Mouse (Mus musculus) testis, adult 2 months (tissue): ENCODE results near the gene Wdr37. TPM values are rescaled to one million over a fixed set of nuclear protein-coding genes. Genes with fewer than 3 reads are reported as not detected.

Source experiments
- H3K27ac ChIP-seq: fragments of 200-500 bp; 2 replicates; pipeline ENCODE4 v1.5.1; 2012; ENCODE audit warnings: low read depth, low read length; ENCODE audit not compliant: control insufficient read depth, insufficient read depth
- H3K27me3 ChIP-seq: fragments of 200-500 bp; 2 replicates; pipeline ENCODE4 v1.6.1; 2012; ENCODE audit warnings: mild to moderate bottlenecking, low read length, moderate library complexity; ENCODE audit not compliant: control insufficient read depth, insufficient read depth
- H3K36me3 ChIP-seq: fragments of 200-500 bp; 2 replicates; pipeline ENCODE4 v1.6.1; 2012; ENCODE audit warnings: mild to moderate bottlenecking, low read length; ENCODE audit not compliant: control insufficient read depth, insufficient read depth
- H3K4me1 ChIP-seq: fragments of 200-500 bp; 2 replicates; pipeline ENCODE4 v1.6.1; 2012; ENCODE audit warnings: low read length; ENCODE audit not compliant: control insufficient read depth, insufficient read depth
- H3K4me3 ChIP-seq: fragments of 200-500 bp; 2 replicates; pipeline ENCODE4 v1.5.1; 2012; ENCODE audit warnings: low read depth, mild to moderate bottlenecking, low read length, moderate library complexity, mixed read lengths; ENCODE audit not compliant: control insufficient read depth
- CTCF ChIP-seq: fragments of 200-500 bp; IDR thresholded peaks from 2 replicates; pipeline ENCODE4 v1.5.1; 2012; ENCODE audit warnings: low read depth, mild to moderate bottlenecking, inconsistent platforms, low read length, moderate library complexity; ENCODE audit not compliant: control insufficient read depth, insufficient read depth, insufficient replicate concordance
- POLR2A ChIP-seq: fragments of 200-500 bp; IDR thresholded peaks from 2 replicates; pipeline ENCODE4 v1.6.1; 2012; ENCODE audit warnings: low read depth, mild to moderate bottlenecking, inconsistent platforms, low read length, moderate library complexity; ENCODE audit not compliant: control insufficient read depth
- polyA plus RNA-seq: library from polyadenylated mRNA; depleted of rRNA; stranded (reverse); fragments of >200 nt; gene quantifications from 2 replicates; pipeline ENCODE4 v1.2.3, GENCODE M21; 2012; rRNA removed

Gene Wdr37
- polyA plus RNA-seq, 1 experiment = 28.7 TPM

DNA sequence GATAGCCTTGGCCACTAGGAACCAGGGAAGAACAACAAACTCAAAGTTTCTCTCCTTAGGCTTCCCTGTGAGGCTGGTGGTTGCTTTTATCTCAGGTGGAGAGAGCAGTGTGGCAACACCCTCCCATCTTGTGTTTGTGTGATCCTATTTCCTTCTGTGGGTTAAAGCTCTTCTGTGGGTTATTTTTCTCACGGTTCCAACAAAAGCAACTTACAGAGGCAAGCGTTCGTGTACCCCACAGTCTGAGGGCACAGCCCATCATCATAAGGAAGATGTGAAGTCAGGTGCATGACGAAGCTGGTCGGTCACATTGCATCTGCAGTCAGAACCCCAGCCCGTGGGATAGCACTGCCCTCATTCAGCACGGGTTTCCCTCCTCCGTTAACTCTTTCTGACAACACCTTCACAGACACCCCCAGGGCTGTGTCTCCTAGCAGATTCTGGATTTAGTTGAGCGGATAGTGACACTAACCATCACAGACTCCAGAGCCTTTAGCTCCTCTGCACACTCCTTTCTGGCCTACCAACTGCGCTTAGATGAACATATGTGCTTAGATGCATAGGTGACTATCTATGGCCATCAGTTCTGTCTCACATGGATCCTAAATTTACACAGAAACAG is 87.9 kb downstream of the Wdr37 start:
- no peaks in the 10 kb centered on the region for H3K36me3 ChIP-seq
- H3K4me1 ChIP-seq = no peaks in the 10 kb centered on the region
- H3K27me3 ChIP-seq = no peaks in the 10 kb centered on the region
- no peak overlapping the region for H3K4me3 ChIP-seq
- no peak overlapping the region for H3K27ac ChIP-seq
- no peak for TF ChIP-seq CTCF
- no peak for TF ChIP-seq POLR2A

DNA sequence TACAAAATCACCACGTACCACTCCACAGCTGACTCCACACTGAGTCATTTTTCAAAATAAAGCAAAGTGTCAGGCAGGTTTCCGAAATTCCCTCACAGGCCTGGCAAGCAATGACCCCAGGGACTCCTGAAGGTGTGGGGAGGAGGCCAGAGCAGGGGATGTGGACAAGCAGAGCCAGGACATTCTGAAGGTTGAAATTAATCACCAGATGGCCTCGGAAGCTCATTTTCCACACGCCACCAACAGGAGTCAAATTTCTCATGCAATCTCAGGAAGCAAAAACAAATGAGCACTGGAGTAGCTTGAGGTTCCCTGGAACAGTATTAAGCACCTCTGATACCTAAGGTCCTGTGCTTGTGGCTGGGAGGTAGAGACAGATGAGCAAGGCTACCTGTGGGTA is 89.1 kb downstream of the Wdr37 start:
- no peak for TF ChIP-seq CTCF
- TF ChIP-seq POLR2A = no peak
- Histone ChIP-seq H3K27me3 (no peaks in the 10 kb centered on the region), H3K4me1 (no peaks in the 10 kb centered on the region), H3K36me3 (no peaks in the 10 kb centered on the region), H3K27ac (no peak overlapping the region), H3K4me3 (no peak overlapping the region)

DNA sequence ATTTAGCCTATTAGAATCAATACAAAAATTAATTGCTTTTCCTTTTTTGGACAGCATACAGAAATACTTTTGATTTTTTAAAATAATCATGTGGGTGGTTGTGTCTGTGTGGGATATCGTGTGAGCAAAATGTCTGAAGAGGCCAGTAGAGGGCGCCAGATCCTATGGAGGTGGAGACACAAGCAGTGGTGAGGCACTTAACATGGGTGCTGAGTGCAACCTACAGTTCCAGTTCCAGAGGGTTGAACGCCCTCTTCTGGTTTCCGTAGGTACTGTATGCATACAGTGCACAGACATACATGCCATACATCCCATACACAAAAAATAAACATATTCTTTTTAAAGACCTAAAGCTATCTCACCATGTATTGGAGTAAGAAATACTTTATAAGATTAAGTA is 91.3 kb downstream of the Wdr37 start:
- Histone ChIP-seq H3K36me3 (no peaks in the 10 kb centered on the region), H3K4me1 (no peaks in the 10 kb centered on the region), H3K27me3 (no peaks in the 10 kb centered on the region), H3K27ac (no peak overlapping the region), H3K4me3 (no peak overlapping the region)
- TF ChIP-seq CTCF (peak; percentile 54; the same call in 1 of the 2 replicates), POLR2A (no peak)

DNA sequence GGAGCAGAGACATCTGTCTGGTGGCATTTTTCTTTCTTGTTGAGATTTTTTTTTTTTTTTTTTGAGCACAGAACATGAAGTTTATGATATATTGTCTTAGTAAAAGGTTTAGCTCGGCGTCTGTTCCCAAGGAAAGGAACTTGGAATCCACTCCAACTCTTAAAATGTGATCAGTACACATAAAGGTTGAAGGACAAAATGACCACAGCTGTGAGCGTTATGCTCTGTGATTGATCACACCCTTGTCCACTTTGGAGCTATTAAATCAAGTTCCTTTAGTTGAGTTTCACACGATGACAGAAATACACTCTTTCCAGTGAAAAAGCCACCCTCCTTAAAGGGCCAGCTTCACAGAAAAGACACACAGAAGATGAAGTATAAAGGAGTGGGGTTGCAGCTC is 101.1 kb downstream of the Wdr37 start:
- Histone ChIP-seq H3K4me3 (no peak overlapping the region), H3K27me3 (no peaks in the 10 kb centered on the region), H3K4me1 (no peaks in the 10 kb centered on the region), H3K27ac (no peak overlapping the region), H3K36me3 (no peaks in the 10 kb centered on the region)
- TF ChIP-seq POLR2A = no peak
- TF ChIP-seq CTCF = no peak

DNA sequence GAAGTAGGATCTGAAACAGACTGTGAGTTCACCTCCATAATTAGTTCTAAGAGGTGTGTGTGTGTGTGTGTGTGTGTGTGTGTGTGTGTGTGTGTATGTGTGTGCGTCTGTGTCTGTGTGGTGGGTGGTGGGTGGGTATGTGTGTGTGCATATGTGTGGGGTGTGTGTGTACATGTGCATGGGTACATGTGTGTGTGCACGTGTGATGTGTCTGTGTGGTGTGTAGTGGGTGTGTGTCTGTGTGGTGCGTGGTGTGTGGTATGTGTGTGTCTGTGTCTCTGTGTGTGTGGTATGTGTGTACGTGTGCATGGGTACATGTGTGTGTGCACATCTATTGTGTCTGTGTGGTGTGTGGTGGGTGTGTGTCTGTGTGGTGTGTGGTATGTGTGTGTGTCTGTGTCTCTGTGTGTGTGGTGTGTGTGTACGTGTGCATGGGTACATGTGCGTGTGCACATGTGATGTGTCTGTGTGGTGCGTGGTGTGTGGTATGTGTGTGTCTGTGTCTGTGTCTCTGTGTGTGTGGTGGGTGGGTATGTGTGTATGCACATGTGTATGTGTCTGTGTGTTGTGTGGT is 102.0 kb downstream of the Wdr37 start:
- Histone ChIP-seq H3K27me3 (no peaks in the 10 kb centered on the region), H3K27ac (no peak overlapping the region), H3K36me3 (no peaks in the 10 kb centered on the region), H3K4me1 (no peaks in the 10 kb centered on the region), H3K4me3 (no peak overlapping the region)
- TF ChIP-seq POLR2A = no peak
- no peak for TF ChIP-seq CTCF

DNA sequence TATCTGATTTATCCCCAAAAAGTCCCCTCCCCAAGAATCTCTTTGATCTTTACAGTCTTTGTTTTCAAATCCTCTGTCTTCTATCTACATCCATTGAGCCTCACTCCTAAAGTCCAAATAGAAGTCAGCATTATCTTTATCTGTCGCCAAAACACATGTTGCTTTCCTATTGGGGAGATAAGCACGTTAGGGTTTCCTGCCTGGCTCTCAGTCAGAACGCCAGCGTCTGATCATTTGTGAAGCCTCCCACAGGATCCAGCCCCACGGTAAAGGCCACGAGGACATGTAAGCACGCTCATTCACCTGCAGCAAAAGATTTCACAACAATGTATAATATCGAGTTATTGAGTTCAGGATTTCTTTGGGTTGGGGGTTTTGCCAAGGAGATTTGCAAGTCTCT is 110.8 kb downstream of the Wdr37 start:
- no peaks in the 10 kb centered on the region for H3K4me1 ChIP-seq

More for the DNA sequence above, 110.8 kb downstream of the Wdr37 start:
- TF ChIP-seq POLR2A (no peak), CTCF (no peak)
- no peaks in the 10 kb centered on the region for H3K27me3 ChIP-seq
- no peaks in the 10 kb centered on the region for H3K36me3 ChIP-seq
- H3K4me3 ChIP-seq = no peak overlapping the region
- no peak overlapping the region for H3K27ac ChIP-seq

Other genes with a start within 250 kb of the Wdr37 start
- 15.8 and 22.6 TPM in 2 replicates for gene Idi1, start 13.6 kb upstream of the Wdr37 start, polyA plus RNA-seq
- 0.17 TPM in 1 of 2 replicates, not detected in the other for gene Gm9745, start 76.3 kb upstream of the Wdr37 start, polyA plus RNA-seq
- not detected in 2 replicates for gene Idi2, start 81.0 kb upstream of the Wdr37 start, polyA plus RNA-seq
- 9.9 and 11.1 TPM in 2 replicates for gene Gtpbp4, start 124.2 kb upstream of the Wdr37 start, polyA plus RNA-seq
- 9.8 and 10.6 TPM in 2 replicates for gene Larp4b, start 222.0 kb upstream of the Wdr37 start, polyA plus RNA-seq